Mouse (Mus musculus) c-Kit-negative CD71-positive TER-119-positive erythroid progenitor cells, embryonic 14.5 days (primary cell): ENCODE measurements at regions not wholly inside any gene's neighbourhood (a gene's known extent, or its start where the extent isn't known, plus 50 kb on each side); places are given as distances from the start of the nearest gene placed in this dataset.
"Not testable (repeated sequence)": the region's sequence is repeated elsewhere in the genome, so short reads cannot be mapped to it uniquely, and the experiment has no call there.

Experiments used
- DNase-seq: peaks from one replicate; pipeline ENCODE4 v3.0.0-alpha.2; 2013; ENCODE audit warnings: low read depth, low spot score

DNA sequence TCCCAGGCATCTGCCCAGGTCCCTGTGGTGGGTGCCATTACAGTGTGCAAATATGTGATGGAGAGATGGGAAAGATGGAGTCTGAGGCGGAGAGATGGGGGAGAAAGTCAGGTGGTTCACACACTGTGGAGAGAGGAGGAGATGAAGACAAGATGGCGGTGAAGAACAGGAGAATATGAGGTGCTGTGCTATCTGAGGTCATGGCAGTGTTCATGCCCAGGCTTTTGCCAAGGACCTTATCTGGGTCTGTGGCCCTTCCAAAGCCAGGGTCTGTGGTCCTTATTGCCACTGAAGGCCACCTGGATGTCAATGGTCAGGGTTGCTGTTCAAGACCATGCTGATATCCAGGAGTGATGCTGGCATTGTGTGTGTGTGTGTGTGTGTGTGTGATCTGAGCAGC is 212.8 kb downstream of the Diras2 start:
- DNase-seq: no peak

- DNase-seq: no peak
Measured at GRCm38 (mm10) chr13:52323691-52324090, 207.4 kb downstream of the Diras2 start.

DNA sequence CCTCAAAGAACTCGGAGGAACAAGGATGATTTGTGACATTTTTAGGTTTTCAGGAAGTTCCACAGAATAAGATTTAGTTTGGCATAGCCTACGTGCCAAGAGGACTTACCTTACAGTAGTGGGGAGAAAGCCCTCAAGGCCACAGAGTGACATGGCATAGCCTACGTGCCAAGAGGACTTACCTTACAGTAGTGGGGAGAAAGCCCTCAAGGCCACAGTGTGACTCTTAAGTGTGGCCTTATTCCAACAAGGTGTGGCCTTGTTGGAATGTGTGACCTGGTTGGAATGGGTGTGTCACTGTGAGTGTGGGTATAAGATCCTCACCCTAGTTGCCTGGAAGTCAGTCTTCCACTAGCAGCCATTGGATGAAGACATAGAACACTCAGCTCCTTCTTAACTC is 206.7 kb downstream of the Diras2 start:
- DNase-seq: not testable (repeated sequence)

GRCm38 (mm10) chr13:52325647-52326046 is 205.4 kb downstream of the Diras2 start:
- DNase-seq: not testable (repeated sequence)

DNA sequence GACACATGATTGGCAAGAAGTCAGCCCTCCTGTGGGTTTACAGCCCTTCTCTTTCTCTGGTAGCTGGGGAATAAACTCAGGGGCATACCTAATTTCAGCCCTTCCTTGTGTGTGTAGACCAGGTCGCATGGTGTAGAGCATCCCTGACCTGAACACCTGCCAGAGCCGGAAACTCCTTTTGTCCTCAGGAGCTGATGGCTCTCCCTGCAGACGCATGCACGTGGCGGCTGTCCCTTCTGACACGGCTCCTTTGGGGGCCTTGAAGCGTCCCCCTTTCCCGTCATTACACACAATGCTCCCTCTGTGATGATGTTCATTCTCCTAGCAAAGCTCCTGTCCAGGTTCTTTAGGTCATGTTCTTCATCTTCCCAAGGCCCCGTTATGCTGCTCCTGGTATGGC is 203.3 kb downstream of the Diras2 start:
- DNase-seq: no peak

- DNase-seq: no peak
Measured at GRCm38 (mm10) chr13:52328766-52329165, 202.3 kb downstream of the Diras2 start.

DNA sequence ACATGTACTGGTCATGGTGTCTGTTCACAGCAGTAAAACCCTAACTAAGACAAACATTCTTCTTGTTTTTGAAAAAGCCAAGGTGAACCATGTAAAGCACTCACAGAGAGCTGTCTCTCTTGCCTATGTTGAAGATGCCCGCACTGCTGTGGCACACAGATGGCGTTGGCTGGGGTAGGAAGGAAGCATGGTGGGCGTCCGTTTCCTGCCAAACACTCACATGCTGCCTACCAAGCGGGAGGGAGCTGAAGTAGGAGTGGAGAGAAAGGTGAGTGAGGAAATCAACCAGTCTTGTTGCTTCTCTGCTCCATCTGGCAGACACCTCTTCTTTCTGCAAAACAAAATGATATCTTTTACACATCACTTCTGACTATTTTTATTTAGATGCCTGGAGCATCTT is 200.0 kb downstream of the Diras2 start:
- no peak for DNase-seq

DNA sequence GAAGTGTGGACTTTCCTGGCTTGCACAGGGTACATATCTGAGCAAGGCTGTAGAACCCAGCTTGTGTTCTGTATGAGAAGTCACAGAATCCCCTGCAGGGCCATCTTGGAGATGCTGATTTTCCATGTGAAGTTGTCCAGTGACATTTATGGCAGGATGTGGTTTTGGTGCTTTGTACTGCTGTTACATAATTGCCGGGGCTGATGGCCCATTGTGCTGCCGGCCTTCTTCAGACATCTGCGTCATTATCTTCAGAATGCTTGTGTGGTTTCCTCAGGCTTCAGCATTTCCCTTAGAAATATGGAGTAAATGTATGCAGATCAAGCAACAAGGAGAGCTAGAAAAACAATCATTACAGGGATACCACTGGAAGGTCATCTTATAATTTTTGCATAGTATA is 196.1 kb downstream of the Diras2 start:
- no peak for DNase-seq

GRCm38 (mm10) chr13:52337936-52338335 is 193.1 kb downstream of the Diras2 start:
- DNase-seq: no peak

- DNase-seq: no peak
Measured at GRCm38 (mm10) chr13:52339156-52339555, 191.9 kb downstream of the Diras2 start.

DNA sequence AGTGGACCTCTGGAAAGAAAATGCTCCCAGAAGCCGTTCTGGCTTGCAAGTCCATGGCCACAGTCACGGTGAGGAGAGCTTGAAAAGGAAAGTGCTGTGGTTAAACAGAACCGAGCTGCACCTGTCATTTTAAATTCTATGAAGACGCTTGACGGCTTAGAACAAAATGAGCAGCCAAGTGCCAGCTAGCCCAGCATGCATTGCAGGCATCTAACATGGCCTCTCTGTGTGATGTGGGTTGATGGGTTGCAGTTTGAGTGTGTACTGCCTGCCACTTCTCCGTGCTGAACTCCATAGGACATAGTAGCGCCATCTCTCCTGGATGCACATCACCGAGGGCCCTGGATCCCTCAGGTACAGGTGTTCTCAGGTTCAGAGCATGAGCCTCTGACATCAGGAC is 189.1 kb downstream of the Diras2 start:
- no peak for DNase-seq

- DNase-seq: no peak
Measured at GRCm38 (mm10) chr13:52344383-52344782, 186.7 kb downstream of the Diras2 start.

- no peak for DNase-seq
Measured at GRCm38 (mm10) chr13:52344853-52345252, 186.2 kb downstream of the Diras2 start.

DNA sequence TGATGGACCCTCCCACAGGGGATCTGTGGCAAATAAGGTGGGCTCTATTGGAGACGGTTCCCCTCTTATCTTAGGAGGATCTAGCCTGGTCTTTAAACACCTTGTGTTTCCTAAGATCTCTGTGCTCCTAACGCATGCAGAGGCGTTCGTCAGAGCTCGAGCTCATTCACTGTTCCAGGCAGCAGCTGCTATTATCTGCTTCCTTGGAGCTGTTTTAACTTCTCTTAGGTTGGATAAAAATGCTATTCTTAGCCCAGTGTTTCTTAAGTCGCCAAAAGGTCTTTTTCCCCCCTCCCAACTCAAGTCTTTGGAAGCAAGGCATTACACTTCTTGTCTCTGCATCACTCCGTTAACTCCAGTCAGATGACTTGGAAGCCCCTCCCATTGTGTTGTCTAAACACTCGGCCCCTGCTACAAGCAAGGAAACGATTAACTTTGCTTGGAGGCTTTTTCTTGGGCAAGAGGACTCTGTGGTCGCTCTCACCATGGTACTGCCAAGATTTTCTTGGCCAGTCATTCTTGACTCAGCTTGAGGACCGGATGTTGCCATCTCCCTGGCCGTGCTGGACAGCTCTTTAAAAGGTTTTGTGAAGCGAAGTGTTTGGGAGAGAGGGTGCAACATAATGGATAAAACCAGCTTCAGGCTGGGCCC is 185.6 kb downstream of the Diras2 start:
- no peak for DNase-seq

DNA sequence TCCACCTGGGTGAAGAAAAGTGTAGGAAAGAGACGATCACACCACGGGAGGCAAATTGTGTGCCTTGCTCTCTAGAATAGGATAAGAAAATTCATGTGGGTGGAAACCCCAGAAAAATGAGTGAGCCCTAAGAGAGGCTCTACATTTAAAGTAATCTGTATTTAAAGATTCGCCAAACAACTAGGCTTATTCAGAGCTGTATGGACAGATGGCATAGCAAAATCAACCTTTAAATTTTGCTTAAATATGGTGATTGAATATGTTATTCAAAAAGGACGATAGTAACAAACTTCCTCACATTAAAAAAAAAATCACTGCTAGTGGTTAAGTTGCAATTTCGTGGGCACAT is 185.1 kb downstream of the Diras2 start:
- DNase-seq: no peak

- no peak for DNase-seq
Measured at GRCm38 (mm10) chr13:52347631-52348030, 183.4 kb downstream of the Diras2 start.

DNA sequence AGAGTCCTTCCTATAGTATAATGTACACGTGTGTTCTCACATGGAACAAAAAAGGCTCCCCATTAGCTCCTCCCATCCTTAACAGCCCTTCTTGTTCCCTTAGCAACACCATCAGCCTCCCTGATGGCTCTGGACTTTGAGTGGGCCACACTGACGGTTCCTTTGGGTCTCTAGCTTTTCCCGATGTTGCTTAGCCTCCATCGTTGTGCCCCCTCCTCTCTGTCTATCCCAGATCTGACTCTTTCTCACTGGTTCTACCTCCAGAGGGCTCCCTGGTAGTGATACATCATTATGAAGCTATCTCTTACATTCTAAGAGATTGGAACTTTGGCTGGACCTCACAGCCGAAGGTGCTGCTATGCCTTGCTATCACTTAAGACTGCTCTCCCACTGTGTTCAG is 181.5 kb downstream of the Diras2 start:
- DNase-seq: no peak

- peak; percentile 13 for DNase-seq
Measured at GRCm38 (mm10) chr13:52352576-52352975, 178.5 kb downstream of the Diras2 start.

DNA sequence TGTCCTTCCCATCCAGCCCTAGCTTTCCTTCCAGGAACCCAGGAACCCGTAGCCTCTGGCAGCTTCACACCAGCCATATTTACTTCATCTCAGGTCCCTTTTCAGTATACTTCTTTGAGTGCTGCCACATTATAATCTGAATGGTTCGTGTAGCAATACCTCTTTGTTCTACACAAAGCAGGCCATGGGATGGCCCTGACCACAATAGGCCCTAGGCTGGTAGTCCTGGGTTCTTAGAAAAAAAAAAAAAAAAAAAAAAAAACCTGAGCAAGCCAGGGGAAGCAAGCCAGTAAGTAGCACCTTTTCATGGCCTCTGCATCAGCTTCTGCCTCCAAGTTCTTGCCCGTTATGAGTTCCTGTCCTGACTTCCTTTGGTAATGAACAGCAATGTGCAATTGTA is 177.6 kb downstream of the Diras2 start:
- DNase-seq: no peak

GRCm38 (mm10) chr13:52353966-52354365 is 177.1 kb downstream of the Diras2 start:
- no peak for DNase-seq

DNA sequence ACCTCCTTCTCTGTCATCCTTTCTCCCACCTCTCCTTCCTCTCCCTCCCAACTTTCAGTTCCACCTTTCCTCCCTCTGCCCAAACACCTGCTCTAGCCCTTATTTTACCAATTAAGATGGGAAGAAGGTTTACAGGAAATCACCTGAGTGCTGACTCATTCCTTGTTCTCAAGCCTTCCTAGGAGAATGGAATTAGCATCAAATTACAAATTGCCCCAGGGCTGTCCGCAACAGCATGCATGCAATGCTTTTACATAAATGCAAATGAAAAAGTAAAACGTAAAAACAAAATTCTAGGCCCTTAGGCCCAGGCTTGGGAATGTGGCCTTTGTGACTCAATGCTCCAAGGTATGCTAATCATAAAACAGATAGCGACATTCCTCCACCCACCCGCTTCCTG is 175.2 kb downstream of the Diras2 start:
- DNase-seq: not testable (repeated sequence)

DNA sequence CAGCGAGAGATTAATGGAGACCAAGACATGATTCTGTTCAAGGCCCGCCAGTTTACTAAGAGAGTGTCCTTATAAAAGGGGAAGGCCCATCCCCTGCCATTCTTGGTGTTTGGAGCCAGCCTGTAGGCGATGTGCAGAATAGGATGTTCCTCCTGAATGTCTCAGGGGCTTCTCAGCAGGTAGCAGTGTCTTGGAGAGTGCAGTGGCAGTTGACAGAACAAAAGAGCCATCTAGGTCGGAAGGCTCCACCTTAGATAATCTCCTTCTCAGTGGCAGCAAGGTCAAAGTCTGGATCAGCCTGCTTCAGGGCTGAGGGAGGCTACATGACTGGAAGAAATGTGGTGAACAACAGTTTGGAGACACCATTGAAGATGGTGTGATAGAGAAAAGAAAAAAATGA is 171.7 kb downstream of the Diras2 start:
- DNase-seq: not testable (repeated sequence)

GRCm38 (mm10) chr13:52361177-52361846 is 169.8 kb downstream of the Diras2 start:
- no peak for DNase-seq

DNA sequence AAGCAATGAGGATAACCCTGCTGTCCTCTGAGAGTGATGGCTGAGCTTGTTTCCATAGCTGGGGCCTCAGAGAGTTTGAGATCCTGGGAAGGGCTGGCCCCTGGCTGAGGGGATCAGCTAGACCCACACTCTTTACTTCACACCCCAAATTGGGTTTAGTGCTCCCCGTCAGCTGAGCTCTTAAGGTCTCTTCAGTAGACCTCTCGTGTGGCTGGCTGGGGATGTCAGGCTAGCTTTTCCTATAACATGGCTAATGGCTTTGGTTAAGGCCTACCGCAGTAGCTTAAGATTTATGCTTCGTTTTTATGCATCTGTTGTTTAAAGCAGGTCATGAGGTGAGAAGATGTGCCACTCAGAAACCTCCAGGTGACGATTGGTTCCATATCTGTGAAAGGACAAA is 168.8 kb downstream of the Diras2 start:
- no peak for DNase-seq
